Mouse (Mus musculus): ENCODE measurements at regions not wholly inside any gene's neighbourhood (a gene's known extent, or its start where the extent isn't known, plus 50 kb on each side); places are given as distances from the start of the nearest gene placed in this dataset.
A peak's percentile ranks its signal among the peaks of the same experiment; 100 is the strongest.

DNA sequence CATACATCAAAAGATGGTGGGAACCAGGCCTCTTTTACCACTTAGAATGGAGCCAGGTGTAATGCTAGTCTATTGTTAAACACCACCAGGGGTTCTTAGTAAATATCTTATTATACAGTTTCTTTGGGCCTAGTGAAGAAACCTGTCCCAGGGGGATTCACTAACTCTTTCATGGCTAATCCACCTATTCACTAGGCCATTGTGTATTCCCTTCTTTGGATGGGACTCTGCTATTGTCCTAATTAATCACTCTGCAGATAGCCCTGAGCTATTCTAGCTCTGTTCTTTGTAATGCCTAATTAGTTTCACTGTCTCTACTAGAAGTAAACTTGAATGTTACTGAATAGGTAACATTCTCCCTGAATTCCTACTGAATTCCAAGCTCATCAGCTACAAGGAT, 107.6 kb upstream of the Ahr start:
- no peak for ATAC-seq (ENCODE audit: poor library complexity, severe bottlenecking)

DNA sequence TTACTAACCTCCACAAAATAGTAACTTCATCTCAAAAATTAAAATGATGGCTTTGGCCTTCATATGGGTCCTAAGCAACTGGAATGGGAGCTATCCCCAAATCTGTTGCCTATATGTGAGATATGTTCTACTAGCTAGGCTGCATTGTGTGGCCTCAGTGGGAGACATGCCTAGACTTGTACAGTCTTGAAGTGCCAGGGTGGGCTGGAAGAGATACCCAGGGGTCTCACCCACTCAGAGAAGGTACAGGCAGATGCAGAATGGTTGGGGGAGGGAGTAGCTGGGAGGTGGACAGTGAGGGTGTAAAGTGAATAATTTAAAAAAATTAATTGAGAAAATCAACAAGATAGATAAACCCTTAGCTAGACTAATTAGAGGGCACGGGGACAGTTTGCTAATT, 106.9 kb upstream of the Ahr start:
- no peak for ATAC-seq (ENCODE audit: poor library complexity, severe bottlenecking)

DNA sequence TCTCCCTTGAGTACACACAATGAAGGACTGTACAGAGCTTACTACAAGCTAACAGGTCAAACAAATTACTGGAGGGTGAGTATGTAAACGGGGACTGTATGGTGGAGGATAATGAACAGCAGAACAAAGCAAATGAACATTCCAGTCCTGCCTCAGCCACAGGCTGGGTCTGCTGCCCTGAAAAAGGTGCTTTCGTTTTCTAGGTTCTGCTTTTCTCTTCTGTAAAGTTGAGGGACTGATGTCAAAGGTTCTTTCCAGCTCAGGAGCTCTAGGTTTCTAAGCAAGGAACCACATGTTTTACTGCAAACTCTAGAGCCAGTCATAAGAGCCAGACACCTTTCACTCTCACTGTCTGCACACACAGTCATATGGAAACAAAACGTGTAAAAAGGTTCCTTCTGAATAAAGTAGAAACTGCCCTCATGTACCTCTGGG, 106.1 kb upstream of the Ahr start:
- ATAC-seq (ENCODE audit: poor library complexity, severe bottlenecking), result peak; percentile 66

DNA sequence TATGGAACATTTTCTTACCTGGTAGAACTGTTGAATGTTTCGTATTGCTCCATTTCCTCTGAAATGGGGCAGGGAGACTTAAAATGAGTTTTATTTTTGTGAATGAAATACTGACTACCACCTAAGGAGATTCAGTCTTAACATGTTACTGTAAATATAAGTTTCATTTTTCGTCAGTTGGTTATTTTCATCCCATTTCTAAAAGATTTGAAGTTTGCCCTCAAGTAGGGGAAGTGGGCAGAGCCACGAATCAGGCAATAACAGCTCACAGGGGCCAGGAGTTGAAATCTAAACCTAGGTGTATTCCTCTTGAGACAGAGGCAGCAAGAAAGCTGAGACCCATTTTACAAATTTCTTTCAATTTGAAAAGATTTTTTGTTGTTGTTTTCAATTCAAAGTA, 88.6 kb upstream of the Ahr start:
- no peak for ATAC-seq (ENCODE audit: poor library complexity, severe bottlenecking)

DNA sequence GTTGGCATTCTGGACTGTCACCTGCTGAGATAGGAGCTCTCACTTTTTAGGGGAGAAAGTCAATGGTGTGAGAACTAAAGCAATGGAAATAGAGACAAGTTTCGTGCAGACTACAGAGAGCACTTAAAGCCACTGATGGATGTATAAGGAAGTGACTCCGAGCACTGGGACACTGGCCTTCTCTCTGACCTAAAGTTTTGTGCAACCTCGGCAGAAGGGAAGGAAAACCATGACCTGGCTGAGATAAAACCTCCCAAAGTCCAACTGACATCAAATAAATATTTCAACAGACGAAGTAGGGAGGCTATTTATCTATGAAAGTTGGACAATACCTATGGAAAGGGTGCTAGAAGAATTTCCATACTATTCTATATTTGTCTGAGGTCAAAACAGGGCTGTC, 80.0 kb upstream of the Ahr start:
- ATAC-seq (ENCODE audit: poor library complexity, severe bottlenecking), result 0 out of 2 replicates have a peak, but pooled peaks have one; percentile 38

DNA sequence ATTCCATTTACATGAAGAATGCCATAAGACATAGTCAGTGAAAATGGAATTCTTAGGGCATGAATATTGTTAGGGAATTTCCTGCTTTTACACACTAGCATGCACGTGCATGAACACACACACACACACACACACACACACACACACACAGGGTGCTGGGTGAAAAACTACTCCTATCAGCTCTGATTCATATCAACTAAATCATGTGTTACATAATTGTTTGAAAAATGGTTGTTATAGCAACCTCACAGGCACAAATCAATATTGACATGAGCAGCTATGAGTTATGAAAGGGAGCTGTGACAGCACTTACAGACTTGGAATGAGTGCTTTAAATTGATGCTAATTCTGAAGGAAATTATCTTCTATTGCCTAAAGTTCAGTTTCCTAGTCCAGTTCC, 72.8 kb upstream of the Ahr start:
- no peak for ATAC-seq (ENCODE audit: poor library complexity, severe bottlenecking)

DNA sequence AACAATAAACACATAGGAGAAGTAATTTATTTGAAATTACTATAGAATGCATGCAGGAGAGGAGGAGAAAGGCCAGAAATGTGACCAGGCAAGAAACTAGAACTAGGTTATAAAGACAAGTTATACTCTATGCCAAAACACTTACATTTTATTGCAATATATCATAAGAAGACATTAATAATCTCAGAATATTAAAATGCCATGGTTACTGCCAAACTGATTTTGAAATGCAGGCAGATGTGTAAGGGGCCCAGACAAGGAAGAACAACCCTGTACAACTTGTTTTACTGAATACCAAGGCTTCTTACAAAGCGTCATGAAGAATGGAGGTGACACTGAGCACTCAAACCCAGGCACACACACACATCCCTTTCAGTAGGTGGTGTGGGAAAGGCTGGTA, 68.9 kb upstream of the Ahr start:
- ATAC-seq (ENCODE audit: poor library complexity, severe bottlenecking), result no peak

DNA sequence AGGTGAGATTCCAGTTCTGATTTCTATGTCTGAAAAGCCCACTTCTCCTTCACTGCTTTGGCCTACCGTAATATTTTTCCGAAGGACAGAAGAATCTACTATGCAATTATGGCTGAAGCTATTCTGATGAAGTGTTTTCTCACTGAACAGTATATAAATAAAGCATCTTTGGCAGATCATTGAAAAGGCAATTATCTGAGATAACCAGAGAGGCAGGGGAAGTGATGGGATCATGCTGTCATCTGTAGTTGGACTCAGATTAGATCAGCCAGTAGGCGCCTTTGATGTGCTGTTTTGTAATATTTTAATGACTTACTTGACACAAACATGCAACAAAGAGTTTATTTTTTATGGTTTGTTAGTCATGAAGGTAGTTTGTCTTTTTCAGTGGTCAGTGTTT, 67.8 kb upstream of the Ahr start:
- ATAC-seq (ENCODE audit: poor library complexity, severe bottlenecking), result no peak

DNA sequence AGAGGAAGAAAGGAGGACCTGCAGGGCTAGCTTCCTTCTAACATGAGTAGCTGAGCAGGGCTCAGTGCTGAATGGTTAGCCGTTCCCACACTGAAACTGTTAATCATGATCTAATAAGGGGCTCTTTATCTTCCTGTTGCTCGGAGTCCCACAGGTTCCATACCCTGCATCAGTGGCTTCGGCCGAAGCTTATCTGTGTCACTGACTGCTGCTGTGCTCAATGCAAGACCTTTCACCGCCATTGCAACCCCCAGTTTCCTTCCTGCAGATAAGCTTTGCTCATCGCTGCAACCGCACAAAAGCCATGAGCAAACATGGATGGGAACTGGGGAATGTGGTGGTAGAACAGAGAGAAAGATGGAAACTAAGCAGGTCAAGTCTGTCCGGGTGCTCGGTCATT, 63.5 kb upstream of the Ahr start:
- ATAC-seq (ENCODE audit: poor library complexity, severe bottlenecking), result peak; percentile 77

DNA sequence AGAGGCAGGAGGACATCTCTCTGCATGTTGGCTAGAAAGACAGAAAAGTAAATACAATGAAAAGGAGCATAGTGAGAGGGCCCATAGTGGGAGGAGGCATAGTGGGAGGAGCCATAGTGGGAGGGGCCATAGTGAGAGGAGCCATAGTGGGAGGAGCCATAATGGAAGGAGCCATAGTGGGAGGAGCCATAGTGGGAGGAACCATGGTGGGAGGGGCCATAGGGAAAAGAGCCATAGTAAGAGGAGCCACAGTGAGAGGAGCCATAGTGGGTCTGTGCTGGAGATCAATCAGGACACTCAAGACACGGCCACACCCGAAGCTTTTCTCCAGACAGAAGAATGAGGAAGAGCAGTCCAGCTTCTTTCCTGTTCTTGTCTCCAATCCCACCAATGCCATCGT, 58.0 kb upstream of the Ahr start:
- no peak for ATAC-seq (ENCODE audit: poor library complexity, severe bottlenecking)
